ENCODE assay signal across 25 mouse cellular contexts in the genomic region with DNA sequence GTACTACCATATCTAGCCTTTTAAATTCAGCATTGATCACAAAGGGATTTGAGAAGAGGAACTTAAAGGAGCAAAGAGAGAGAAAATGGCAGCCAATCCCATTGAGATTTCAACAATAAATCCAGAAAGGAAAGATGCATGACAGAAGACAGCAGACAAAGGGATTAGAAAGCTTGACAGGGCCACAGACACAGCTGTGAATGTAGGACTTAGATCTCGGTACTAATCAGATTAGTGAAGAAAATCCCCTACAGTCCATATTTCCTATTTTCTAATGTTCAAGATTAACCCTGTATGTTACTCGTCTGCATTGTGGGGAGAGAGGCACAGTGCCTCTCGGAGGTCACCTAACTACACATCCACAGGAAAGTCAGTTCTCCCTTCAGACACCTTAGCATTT.
"Had no signal": no experiment of that assay in that cellular context is flagged by ENCODE, and none has a peak within 500 bp of the region (broad histone marks: within the 10 kb centered on the region; RNA-seq: fewer than 3 reads in every experiment).

No protein-coding gene starts in this region.

- H3K9ac ChIP-seq: heart, embryonic 12.5 days; hindbrain, embryonic 12.5 days; hindbrain, embryonic 14.5 days; intestine, embryonic 15.5 days; kidney, embryonic 15.5 days; limb, embryonic 13.5 days had no signal

- ATAC-seq: hindbrain, embryonic 16.5 days; inflammation-experienced regulatory T-cells, adult 6 months; intestine, embryonic 15.5 days had no signal

- H3K4me1 ChIP-seq: heart, embryonic 10.5 days; heart, embryonic 12.5 days; hindbrain, embryonic 10.5 days; hindbrain, embryonic 12.5 days; intestine, embryonic 15.5 days; kidney, embryonic 15.5 days; limb, embryonic 13.5 days had no signal

- H3K4me2 ChIP-seq: heart, embryonic 12.5 days; hindbrain, embryonic 12.5 days; hindbrain, embryonic 14.5 days; intestine, embryonic 15.5 days; kidney, embryonic 15.5 days; limb, embryonic 13.5 days had no signal

- H3K27ac ChIP-seq: gastrocnemius, adult 2 months; heart, embryonic 10.5 days; hindbrain, embryonic 10.5 days; hindbrain, embryonic 12.5 days; hindbrain, embryonic 14.5 days; intestine, embryonic 15.5 days; kidney, embryonic 15.5 days; kidney, postnatal 0 days; limb, embryonic 13.5 days had no signal

- H3K9me3 ChIP-seq: heart, embryonic 10.5 days; heart, embryonic 12.5 days; hindbrain, embryonic 10.5 days; hindbrain, embryonic 12.5 days; intestine, embryonic 15.5 days; kidney, embryonic 15.5 days; limb, embryonic 13.5 days had no signal

- H3K27me3 ChIP-seq: heart, embryonic 12.5 days; hindbrain, embryonic 12.5 days; intestine, embryonic 15.5 days; kidney, embryonic 15.5 days; limb, embryonic 13.5 days had no signal

- H3K4me3 ChIP-seq: gastrocnemius, adult 2 months; heart, embryonic 10.5 days; heart, embryonic 12.5 days; hindbrain, embryonic 10.5 days; hindbrain, embryonic 12.5 days; intestine, embryonic 15.5 days; kidney, embryonic 15.5 days; limb, embryonic 13.5 days had no signal

- DNase-seq: gastrocnemius, adult 2 months; gastrocnemius, postnatal 10 days; gastrocnemius, postnatal 25 days; heart, adult 18-20 months; heart, postnatal 10 days; heart, postnatal 4 days; kidney, adult 11 months; kidney, adult 2 months; kidney, adult 9 months; kidney, postnatal 14 days; kidney, postnatal 36 days; layer of hippocampus, adult 9-11 months; layer of hippocampus, postnatal 36 days; left cerebral cortex, postnatal 4 days had no signal

- H3K36me3 ChIP-seq: heart, embryonic 10.5 days; heart, embryonic 12.5 days; hindbrain, embryonic 10.5 days; hindbrain, embryonic 12.5 days; intestine, embryonic 15.5 days; kidney, embryonic 15.5 days; limb, embryonic 13.5 days had no signal
